Mouse (Mus musculus) gastrocnemius, postnatal 25 days (tissue): ENCODE data around the gene Trim9. TPM values are rescaled to one million over a fixed set of nuclear protein-coding genes. Genes with fewer than 3 reads are reported as not detected.
A peak's percentile ranks its signal among the peaks of the same experiment; 100 is the strongest.

Source experiments
- DNase-seq: peaks from one replicate; pipeline ENCODE4 v3.0.0; 2022
- long read RNA-seq, 2 experiments: library from polyadenylated mRNA; stranded (forward); transcript quantifications; one replicate each; pipeline ENCODE4 v2.0.0; 2021
- total RNA-seq, 2 experiments: library from RNA; stranded (reverse); gene quantifications; 1 replicate in 1 of 2; 2 replicates in 1 of 2; pipeline ENCODE4 v1.2.3; 2021

The Trim9 gene
- under 1 TPM; 0.10 to 0.11 TPM for total RNA-seq
- long read RNA-seq, experiment 1 = 0 reads
- long read RNA-seq, experiment 2 = 0 reads

DNA sequence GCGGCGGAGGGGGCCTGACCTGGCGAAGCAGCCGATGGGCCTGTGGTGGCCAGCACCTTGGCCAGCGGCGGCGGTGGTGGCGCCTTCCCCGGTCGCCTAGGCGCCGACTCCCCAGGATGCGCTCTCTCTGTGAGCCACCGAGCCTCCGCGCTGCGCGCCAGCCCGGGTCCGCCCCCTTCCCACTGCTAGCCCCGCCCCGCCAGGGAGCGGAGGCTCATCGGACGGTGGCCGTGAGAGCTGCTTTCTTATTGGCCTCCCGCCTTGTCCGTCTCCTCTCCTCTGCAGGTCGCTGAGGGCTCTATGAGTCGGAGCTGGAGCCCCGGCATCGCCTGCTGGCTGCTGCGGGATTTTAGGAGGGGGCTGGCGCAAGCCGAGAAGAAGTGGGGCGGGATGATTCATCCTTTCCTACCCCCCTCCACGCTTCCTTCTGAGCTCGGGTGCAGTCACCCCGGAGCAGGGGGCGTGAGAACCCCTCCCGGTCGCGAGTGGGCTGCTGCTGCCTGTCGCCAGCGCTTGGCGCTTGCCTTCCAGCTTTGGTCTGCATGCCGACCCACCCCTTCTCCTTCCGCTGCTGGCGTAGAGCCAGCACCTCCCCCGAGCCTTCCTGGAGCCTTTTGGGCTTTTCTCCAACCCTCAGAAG lies at the start of gene Trim9:
Gene Trim9 (minus strand): TSS at position 413 of the 640 bp plus-strand sequence.
- DNase-seq = peak; percentile 86

DNA sequence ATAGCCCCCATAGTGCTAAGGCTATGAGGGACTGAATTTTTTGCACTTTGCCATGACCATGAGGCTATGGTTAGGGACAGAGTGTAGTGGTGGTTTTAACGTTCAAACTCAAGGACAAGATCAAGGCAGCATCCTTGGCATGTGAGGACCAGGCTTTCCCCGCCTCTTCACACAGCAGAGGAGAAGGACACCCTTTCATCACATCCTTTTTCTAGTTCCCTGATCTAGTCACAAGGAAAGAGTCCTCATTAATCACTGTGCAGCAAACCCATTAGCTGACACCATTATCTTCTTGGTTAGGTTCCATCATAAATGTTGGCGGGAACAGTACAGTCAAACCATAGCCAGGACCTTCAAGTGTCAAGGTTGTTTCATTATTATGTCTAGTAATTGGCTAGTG lies 47.6 kb upstream of the Trim9 start:
- DNase-seq = no peak

DNA sequence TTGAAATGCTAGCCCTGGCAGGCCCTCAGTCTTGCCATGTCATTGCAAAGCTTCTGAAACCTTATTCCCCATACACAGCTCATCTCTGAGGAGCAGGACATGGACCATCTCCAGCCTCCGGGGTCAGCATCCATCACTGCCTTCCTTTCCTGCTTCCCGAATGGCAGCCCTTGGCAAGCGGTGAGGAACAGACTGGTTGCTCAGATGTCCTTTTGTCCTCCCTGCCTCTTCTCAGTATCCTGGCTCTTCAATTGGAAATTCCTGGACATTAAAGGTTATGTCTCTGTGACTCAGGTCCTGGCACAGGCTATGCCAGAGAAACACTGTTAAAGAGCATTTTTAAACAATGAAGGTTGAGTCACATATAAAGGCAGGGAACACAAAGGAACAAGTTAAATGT lies 43.8 kb upstream of the Trim9 start:
- no peak for DNase-seq

- DNase-seq = no peak
Observed at GRCm38 (mm10) chr12:70374976-70375375, 27.6 kb upstream of the Trim9 start.

DNA sequence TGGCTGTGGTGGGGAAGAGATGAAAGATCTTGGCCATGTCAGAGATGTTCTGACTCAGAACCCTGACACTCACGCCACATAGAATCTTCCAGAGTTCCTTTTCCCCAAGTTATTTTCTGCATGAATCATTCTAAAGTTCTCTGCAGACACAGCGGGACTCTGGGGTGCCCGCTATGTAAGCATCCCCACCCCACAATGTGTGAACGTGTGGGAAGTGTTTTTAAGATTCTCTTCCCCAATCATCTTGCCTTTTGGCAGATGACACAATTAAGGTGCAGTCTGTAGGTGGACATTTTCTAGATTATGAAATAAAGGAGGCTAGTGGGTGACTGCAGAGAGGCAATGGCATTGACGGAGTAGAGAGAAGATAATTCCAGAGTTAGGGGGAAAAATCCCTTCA lies 25.5 kb upstream of the Trim9 start:
- DNase-seq = no peak

DNA sequence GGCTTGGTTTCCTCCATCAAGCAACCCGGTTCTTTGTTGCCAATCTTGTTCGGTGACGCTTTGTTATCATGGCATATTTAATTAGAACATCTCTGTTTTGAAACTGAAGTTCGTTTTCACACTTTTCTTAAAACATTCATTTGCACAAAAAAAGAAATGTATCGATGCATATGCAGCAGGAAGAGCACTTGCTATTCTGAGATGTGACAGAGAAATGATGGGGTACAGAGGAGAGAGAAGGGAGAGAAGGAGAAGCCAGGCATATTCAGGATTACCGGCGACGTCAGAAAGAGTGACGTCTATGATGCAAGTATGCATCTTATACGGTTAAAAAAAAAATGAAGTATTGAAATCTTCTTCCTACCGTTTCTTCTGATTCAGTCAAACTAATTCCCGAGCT lies 21.9 kb upstream of the Trim9 start:
- no peak for DNase-seq

DNA sequence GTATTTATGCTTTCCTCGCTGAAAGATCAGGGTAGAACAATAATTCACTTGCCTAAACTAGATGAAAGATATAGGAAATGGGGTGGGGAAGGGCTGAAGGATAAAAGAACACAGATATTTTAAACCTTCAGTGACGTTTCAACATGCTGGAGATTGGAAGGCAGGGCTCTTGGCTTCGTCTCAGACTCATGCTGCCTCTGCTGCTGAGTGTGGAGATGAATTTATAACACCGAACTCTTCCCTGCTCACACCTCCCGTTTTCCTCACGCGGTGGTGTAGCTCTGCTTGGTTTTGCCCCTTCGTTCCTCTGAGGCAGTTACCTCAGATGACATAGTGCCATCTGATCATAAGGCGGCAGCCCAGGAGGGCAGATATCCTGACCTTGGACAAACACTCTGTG lies 21.4 kb upstream of the Trim9 start:
- DNase-seq = no peak

GRCm38 (mm10) chr12:70367326-70368248 lies 20.2 kb upstream of the Trim9 start:
- no peak for DNase-seq

GRCm38 (mm10) chr12:70363016-70363415 lies 15.6 kb upstream of the Trim9 start:
- DNase-seq = no peak

- no peak for DNase-seq
Observed at GRCm38 (mm10) chr12:70360276-70360675, 12.9 kb upstream of the Trim9 start.

- no peak for DNase-seq
Observed at GRCm38 (mm10) chr12:70359443-70359842, 12.0 kb upstream of the Trim9 start.

- no peak for DNase-seq
Observed at GRCm38 (mm10) chr12:70354926-70355325, 7.5 kb upstream of the Trim9 start.

GRCm38 (mm10) chr12:70350490-70350889 lies 3.1 kb upstream of the Trim9 start:
- DNase-seq = no peak

GRCm38 (mm10) chr12:70349788-70350187 lies 2.4 kb upstream of the Trim9 start:
- DNase-seq = no peak

- no peak for DNase-seq
Observed at GRCm38 (mm10) chr12:70348026-70348425, 612 bp upstream of the Trim9 start.

- DNase-seq = no peak
Observed at GRCm38 (mm10) chr12:70346139-70347026, 1.0 kb downstream of the Trim9 start.

DNA sequence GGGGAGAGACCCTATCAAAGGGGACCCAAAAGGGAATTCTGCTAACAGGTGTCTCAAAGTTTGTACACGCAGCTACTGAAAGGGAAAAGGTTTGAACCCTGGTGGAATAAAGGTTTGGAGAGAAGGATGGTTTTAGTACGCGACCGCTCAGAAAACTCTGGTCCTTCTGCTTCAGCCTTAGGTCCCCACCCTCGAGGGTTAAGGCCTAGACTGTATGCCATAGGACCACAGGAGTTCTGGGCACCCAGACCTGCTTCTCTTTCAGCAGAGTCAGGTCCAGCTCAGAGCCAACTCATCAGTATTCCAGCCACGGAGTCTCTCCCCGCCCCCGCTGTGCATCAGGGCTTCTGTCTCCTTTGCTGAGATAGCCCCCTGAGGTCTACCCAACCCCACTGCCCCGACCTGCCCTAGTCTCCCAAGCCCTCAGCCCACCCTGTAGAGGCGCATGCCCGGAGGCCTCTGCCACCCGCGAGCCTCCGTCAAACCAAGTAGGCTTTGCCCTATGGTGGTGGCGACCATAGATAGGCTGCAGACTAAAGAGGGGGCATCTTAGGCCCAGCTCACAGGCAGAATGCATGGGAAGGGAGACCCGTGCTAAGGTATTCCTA lies 1.8 kb downstream of the Trim9 start:
- no peak for DNase-seq

DNA sequence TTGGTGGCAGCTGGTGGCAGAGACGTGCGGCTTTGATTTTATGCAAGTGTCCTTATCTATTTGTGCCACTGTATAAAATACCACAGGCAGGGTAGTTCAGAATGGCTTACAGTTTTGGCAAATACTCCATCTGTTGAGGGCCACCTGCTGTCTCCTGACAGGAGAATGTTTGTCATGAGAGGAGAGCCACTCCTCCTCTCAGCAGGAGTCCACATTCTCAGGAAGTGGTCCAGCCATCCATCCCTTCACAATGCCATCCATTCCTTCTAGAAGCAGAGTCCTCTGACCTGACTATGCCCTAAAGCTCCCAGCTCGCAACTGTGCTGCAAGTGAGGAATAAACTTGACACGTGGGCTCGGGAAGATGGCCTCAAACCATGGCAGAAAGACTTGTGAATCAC lies 12.2 kb downstream of the Trim9 start:
- DNase-seq = no peak

- no peak for DNase-seq
Observed at GRCm38 (mm10) chr12:70333253-70333805, 14.1 kb downstream of the Trim9 start.

GRCm38 (mm10) chr12:70329059-70329458 lies 18.4 kb downstream of the Trim9 start:
- no peak for DNase-seq

DNA sequence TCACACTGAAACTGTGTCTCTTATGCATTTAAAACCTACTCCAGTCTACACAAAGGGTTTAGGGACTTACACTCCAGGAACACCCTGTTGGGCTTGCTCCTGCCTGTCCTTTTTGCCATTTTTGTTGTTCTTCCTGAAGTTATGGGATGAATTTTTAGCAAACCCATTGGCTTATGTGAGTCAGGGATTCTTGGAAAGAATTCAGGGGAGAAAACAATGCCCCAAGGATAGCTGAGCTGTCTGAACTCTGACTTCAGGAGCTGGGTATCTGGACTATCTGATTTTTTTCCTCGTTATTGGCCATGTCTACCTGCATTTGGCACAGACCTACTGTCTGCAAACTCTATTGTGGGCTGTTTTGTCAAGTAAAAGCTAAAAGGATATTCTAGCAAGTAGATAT lies 20.5 kb downstream of the Trim9 start:
- no peak for DNase-seq

DNA sequence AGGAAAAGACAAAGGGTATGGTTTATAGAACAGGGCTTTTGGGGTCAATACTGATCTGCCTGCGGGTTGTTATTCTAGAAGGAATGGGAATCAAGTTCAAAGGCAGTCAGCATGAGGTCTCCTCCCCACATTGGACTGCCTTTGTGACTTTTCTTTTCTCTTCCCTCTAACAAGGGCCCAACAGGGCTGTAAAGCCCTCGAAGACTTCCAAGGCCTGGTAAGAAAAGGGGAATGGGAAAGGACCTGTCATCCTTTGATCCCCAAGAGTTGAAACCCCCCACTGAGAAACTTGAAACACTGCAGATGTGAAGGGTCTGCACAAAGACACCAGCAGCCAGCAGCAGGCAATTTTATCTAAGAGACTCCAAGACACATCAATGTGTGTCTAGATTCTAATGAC lies 21.0 kb downstream of the Trim9 start:
- DNase-seq = no peak
